ENCODE assay signal across 8 mouse cellular contexts in the genomic region with DNA sequence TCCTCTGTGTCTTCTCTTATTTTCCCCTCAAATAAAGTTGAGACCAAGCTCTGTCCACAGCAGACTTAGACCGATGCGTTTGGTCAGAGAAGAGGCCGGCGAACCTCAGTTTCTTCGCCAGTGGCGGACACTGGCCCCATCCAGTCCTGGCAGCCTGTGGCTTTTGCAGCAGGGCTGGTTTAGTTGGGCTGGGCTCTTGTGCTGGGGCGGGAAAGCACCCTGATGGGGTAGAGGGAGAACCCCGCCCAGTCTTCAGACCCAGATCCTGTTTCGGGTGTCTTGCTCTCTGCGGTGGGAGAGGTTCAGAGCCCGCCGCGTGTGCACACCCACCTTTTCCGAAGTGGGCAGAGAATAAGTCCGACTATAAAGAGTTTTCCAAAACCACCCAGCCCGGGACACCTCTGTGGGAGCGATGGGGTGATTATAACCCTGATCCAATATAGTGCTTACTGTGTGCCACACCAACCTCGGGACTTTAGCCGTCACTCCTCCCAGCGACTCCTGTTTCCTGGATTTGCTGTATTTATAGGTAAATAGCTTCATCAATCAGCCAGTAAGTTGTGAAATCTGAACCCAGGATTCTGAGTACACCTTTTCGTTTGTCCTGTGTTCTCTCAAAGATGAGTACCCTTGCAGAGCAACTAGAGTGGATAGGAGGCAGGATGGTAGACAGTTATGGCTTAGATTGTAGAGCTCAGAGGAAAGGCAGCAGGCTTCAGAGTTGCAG. TPM values are rescaled to one million over a fixed set of nuclear protein-coding genes. Genes with fewer than 3 reads are reported as not detected.
DNase-seq lines count a peak whose midpoint lies in the region; ATAC-seq and TF ChIP-seq lines count a peak whose summit lies in the region.

No protein-coding gene starts in this region.

- H3K36me3 ChIP-seq in MEL (ENCODE audit: control insufficient read depth in 1 of 2, insufficient read depth in 2 of 2, low read length in 2 of 2), result peaks cover 0 to 4% of the 10 kb centered on the region in 2 experiments; a peak in 1 of 4 replicates
- H3K36me3 ChIP-seq in forebrain, embryonic 14.5 days (ENCODE audit: control insufficient read depth, insufficient read depth, low read length), result no peaks in the 10 kb centered on the region
- no peaks in the 10 kb centered on the region for H3K36me3 ChIP-seq in kidney, postnatal 0 days (ENCODE audit: insufficient read depth, low read length)
- H3K36me3 ChIP-seq in splenic B cell, adult 2 months (ENCODE audit: control insufficient read depth, insufficient read depth, low read length, poor library complexity, severe bottlenecking), result peaks cover 3% of the 10 kb centered on the region

- H3K27ac ChIP-seq in MEL (ENCODE audit: control insufficient read depth, low read depth, low read length), result peak overlapping the region; percentile 71
- no peak overlapping the region for H3K27ac ChIP-seq in forebrain, embryonic 14.5 days (ENCODE audit: low read depth, low read length)
- 0 out of 2 replicates have a peak overlapping the region, but pooled peaks have one; percentile 99 for H3K27ac ChIP-seq in kidney, postnatal 0 days

- TF ChIP-seq RAD21 in MEL (IDR thresholded peaks at IDR 0.05; ENCODE audit: low read depth, low read length), result no peak

- peak overlapping the region; percentile 79 to 93 for H3K4me3 ChIP-seq in MEL (ENCODE audit: control insufficient read depth in 1 of 2, insufficient read depth in 1 of 2, low read depth in 2 of 2, low read length in 2 of 2)
- H3K4me3 ChIP-seq in forebrain, embryonic 14.5 days (ENCODE audit: low read depth, low read length), result peak overlapping the region; percentile 66
- peak overlapping the region; percentile 80 for H3K4me3 ChIP-seq in kidney, postnatal 0 days (replicated peaks; ENCODE audit: low read depth, low read length)

- DNase-seq in B cell, adult 2 months, result peak; percentile 80
- peak; percentile 83 for DNase-seq in MEL (ENCODE audit: low read depth, low spot score)
- no peak for DNase-seq in forebrain, embryonic 14.5 days (ENCODE audit: low spot score)
- peak; percentile 24 for DNase-seq in kidney, postnatal 0 days (ENCODE audit: low spot score)
- DNase-seq in splenic B cell, adult 2 months (ENCODE audit: low read depth, low spot score), result peak; percentile 85
- DNase-seq in left cerebral cortex, postnatal 4 days, result no peak
- no peak for DNase-seq in layer of hippocampus, postnatal 36 days

- H3K4me1 ChIP-seq in MEL (ENCODE audit: control insufficient read depth in 1 of 2, insufficient read depth in 2 of 2, low read length in 2 of 2), result peaks cover 0 to 9% of the 10 kb centered on the region in 2 experiments; a peak in 2 of 4 replicates
- H3K4me1 ChIP-seq in forebrain, embryonic 14.5 days (ENCODE audit: control insufficient read depth, insufficient read depth, low read length), result peaks cover 9% of the 10 kb centered on the region; the same call in 1 of the 2 replicates
- H3K4me1 ChIP-seq in kidney, postnatal 0 days (replicated peaks; ENCODE audit: insufficient read depth, low read length), result peaks cover 5% of the 10 kb centered on the region

- peak overlapping the region; percentile 88 for H3K9ac ChIP-seq in MEL (ENCODE audit: control insufficient read depth, low read depth, low read length, poor library complexity, severe bottlenecking)
- H3K9ac ChIP-seq in forebrain, embryonic 14.5 days (ENCODE audit: low read length), result peak overlapping the region; percentile 25; the same call in 1 of the 2 replicates
- peak overlapping the region; percentile 91 for H3K9ac ChIP-seq in kidney, postnatal 0 days (ENCODE audit: low read depth, low read length)

- peaks cover 12% of the 10 kb centered on the region for H3K79me2 ChIP-seq in MEL (ENCODE audit: control insufficient read depth, insufficient read depth, low read length, poor library complexity)

- ATAC-seq in forebrain, embryonic 14.5 days, result no peak
- ATAC-seq in kidney, postnatal 0 days (replicated peaks; ENCODE audit: low FRiP score, low read depth), result no peak
- peak; percentile 57 for ATAC-seq in megakaryocyte progenitor cell, adult 5-6 weeks (replicated peaks; ENCODE audit: poor library complexity)

- intact Hi-C loops in left cerebral cortex, postnatal 4 days (cut with DNase I), result no loop called here

- H3K27me3 ChIP-seq in MEL (ENCODE audit: control insufficient read depth in 1 of 2, insufficient read depth in 2 of 2, low read length in 2 of 2), result no peaks in the 10 kb centered on the region
- peaks cover 25% of the 10 kb centered on the region for H3K27me3 ChIP-seq in forebrain, embryonic 14.5 days (replicated peaks; ENCODE audit: control insufficient read depth, insufficient read depth, low read length)
- H3K27me3 ChIP-seq in kidney, postnatal 0 days (ENCODE audit: insufficient read depth, low read length), result no peaks in the 10 kb centered on the region
- H3K27me3 ChIP-seq in splenic B cell, adult 2 months (ENCODE audit: control insufficient read depth, insufficient read depth, low read length, poor library complexity, severe bottlenecking), result no peaks in the 10 kb centered on the region

- no peaks in the 10 kb centered on the region for H3K9me3 ChIP-seq in MEL (replicated peaks; ENCODE audit: insufficient read depth, low read length)
- H3K9me3 ChIP-seq in forebrain, embryonic 14.5 days (replicated peaks; ENCODE audit: control insufficient read depth, low read length), result no peaks in the 10 kb centered on the region
- no peaks in the 10 kb centered on the region for H3K9me3 ChIP-seq in kidney, postnatal 0 days (replicated peaks; ENCODE audit: low read length)

- H3K4me2 ChIP-seq in forebrain, embryonic 14.5 days (ENCODE audit: low read length), result peak overlapping the region; percentile 76
- peak overlapping the region; percentile 99 for H3K4me2 ChIP-seq in kidney, postnatal 0 days (ENCODE audit: low read length)

- peak; percentile 45 to 74; a peak in 2 of 4 replicates for TF ChIP-seq POLR2A in MEL (IDR thresholded peaks at IDR 0.05; ENCODE audit: control insufficient read depth in 1 of 2, insufficient read depth in 1 of 2, low read depth in 1 of 2, low read length in 2 of 2, poor library complexity in 1 of 2)

- TF ChIP-seq EP300 in MEL (IDR thresholded peaks at IDR 0.05; ENCODE audit: low read depth in 1 of 2, low read length in 2 of 2), result no peak

- no peak for TF ChIP-seq CTCF in MEL (IDR thresholded peaks at IDR 0.05 in 2 of 3, conservative IDR thresholded peaks at IDR 0.05 in 1 of 3; ENCODE audit: control insufficient read depth in 1 of 3, insufficient read depth in 1 of 3, low read depth in 2 of 3, low read length in 3 of 3, poor library complexity in 1 of 3, severe bottlenecking in 1 of 3)
- TF ChIP-seq CTCF in kidney, postnatal 0 days (IDR thresholded peaks at IDR 0.05; ENCODE audit: low read depth), result no peak

- 6% methylated on average over 21 of the region's 21 CpGs for WGBS in forebrain, embryonic 14.5 days
- 11% methylated on average over 21 of the region's 21 CpGs for WGBS in kidney, postnatal 0 days

TF ChIP-seq in MEL, 35 proteins besides CTCF, POLR2A, EP300 and RAD21:
- TF ChIP-seq SIN3A (IDR thresholded peaks at IDR 0.05; ENCODE audit: low read length), result peak; percentile 19; the same call in 1 of the 2 replicates
- TF ChIP-seq E2F4 (IDR thresholded peaks at IDR 0.05; ENCODE audit: borderline replicate concordance, low read depth, low read length), result no peak
- TF ChIP-seq TCF12 (IDR thresholded peaks at IDR 0.05; ENCODE audit: low read depth, low read length), result no peak
- no peak; the same call in 1 of the 2 replicates for TF ChIP-seq TBP (IDR thresholded peaks at IDR 0.05; ENCODE audit: low read depth, low read length)
- peak; percentile 46 for TF ChIP-seq NELFE (IDR thresholded peaks at IDR 0.05; ENCODE audit: low read depth, low read length)
- TF ChIP-seq NRF1 (IDR thresholded peaks at IDR 0.05; ENCODE audit: insufficient read depth, low read depth, low read length, poor library complexity, severe bottlenecking), result no peak
- TF ChIP-seq ETS1 (IDR thresholded peaks at IDR 0.05; ENCODE audit: low read depth, low read length), result no peak

RNA-seq across cellular contexts. Expression of gene Ttc7, which starts 1.2 kb away (rescaled TPM):
- 19.9 and 22.8 TPM in 2 replicates for total RNA-seq in MEL (2012; rRNA removed)
- 10 to 100 TPM in 1 of 2 experiments, not detected in 1; 42.4 TPM for polyA plus RNA-seq in MEL (2012; ENCODE audit: insufficient read depth in 1 of 2, insufficient read length in 2 of 2, low read depth in 1 of 2, low replicate concordance in 2 of 2, missing spikeins in 1 of 2)
- 4.1 and 4.8 TPM in 2 replicates for polyA plus RNA-seq in forebrain, embryonic 14.5 days (2014; fragmentation: Nextera tagmentation; extraction: Ambion mirVana)
- 15.4 and 16.3 TPM in 2 replicates for polyA plus RNA-seq in kidney, postnatal 0 days (2015; fragmentation: Nextera tagmentation; extraction: Ambion mirVana)
- 47.8 and 54.7 TPM in 2 replicates for total RNA-seq in megakaryocyte progenitor cell, adult 5-6 weeks (2015)
- total RNA-seq in megakaryocyte progenitor cell, adult 5-6 weeks (2017), result 53.2 and 58.5 TPM in 2 replicates
- 1 to 10 TPM; 7.7 to 8.7 TPM for total RNA-seq in left cerebral cortex, postnatal 4 days (2021)
- total RNA-seq in layer of hippocampus, postnatal 36 days (2021), result 1 to 10 TPM; 6.3 to 8.8 TPM

RNA-seq across cellular contexts. Expression of gene Mcfd2, which starts 18.2 kb away (rescaled TPM):
- 41.4 and 52.6 TPM in 2 replicates for total RNA-seq in MEL (2012; rRNA removed)
- polyA plus RNA-seq in MEL (2012; ENCODE audit: insufficient read depth in 1 of 2, insufficient read length in 2 of 2, low read depth in 1 of 2, low replicate concordance in 2 of 2, missing spikeins in 1 of 2), result 10 to 100 TPM in 1 of 2 experiments, not detected in 1; 50.4 TPM
- polyA plus RNA-seq in forebrain, embryonic 14.5 days (2014; fragmentation: Nextera tagmentation; extraction: Ambion mirVana), result 56.1 and 63.4 TPM in 2 replicates
- 140 and 151 TPM in 2 replicates for polyA plus RNA-seq in kidney, postnatal 0 days (2015; fragmentation: Nextera tagmentation; extraction: Ambion mirVana)
- total RNA-seq in megakaryocyte progenitor cell, adult 5-6 weeks (2015), result 41.7 and 41.8 TPM in 2 replicates
- total RNA-seq in megakaryocyte progenitor cell, adult 5-6 weeks (2017), result 111 and 130 TPM in 2 replicates
- total RNA-seq in left cerebral cortex, postnatal 4 days (2021), result 10 to 100 TPM; 22.3 to 23.2 TPM
- 10 to 100 TPM; 60.7 to 62.7 TPM for total RNA-seq in layer of hippocampus, postnatal 36 days (2021)

Comparison
In these comparisons a context has a peak if more than half of its experiments do, and no peak if none do; other contexts are left out.
1. DNase-seq: peak in B cell, adult 2 months (2 of 2), MEL (single experiment), kidney, postnatal 0 days (single experiment) and splenic B cell, adult 2 months (single experiment); none in forebrain, embryonic 14.5 days (single experiment), left cerebral cortex, postnatal 4 days (single experiment) and layer of hippocampus, postnatal 36 days (0 of 2).
2. H3K9ac ChIP-seq: peak in every context shown above with its lines; median percentile 91 in kidney, postnatal 0 days; 88 in MEL; 25 in forebrain, embryonic 14.5 days.
3. Peak in every context shown above with its lines, with median percentiles within 50 percentile points of each other: H3K4me3 ChIP-seq.